Mouse (Mus musculus) thymus, postnatal 10 days (tissue): ENCODE data around the gene Ern1.
"Not testable (repeated sequence)": the region's sequence is repeated elsewhere in the genome, so short reads cannot be mapped to it uniquely, and the experiment has no call there.

Source experiments
- DNase-seq, 2 experiments: peaks; one replicate each; pipeline ENCODE4 v3.0.0; 2021; ENCODE audit warnings: low spot score in 2 of 2

The Ern1 gene

GRCm38 (mm10) chr11:106502631-106503424 lies 15.2 kb upstream of the Ern1 start:
- DNase-seq, result no peak

DNA sequence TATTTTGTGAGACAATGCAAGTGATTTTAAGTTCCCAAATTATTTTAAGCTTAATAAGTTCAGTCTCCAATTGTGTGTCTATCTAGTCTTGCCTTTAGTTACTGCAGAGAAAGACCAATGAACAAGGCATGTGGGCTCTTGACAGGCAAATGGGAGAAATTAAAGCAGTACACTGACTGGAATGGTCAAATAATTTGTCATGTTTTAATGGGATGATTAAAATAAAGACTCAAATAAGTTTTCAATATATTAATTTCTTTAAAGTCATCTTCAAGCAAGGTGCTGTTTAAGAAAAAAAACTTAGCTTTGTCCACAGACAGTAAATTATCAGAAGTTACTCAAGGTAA lies 14.5 kb upstream of the Ern1 start:
- no peak for DNase-seq

GRCm38 (mm10) chr11:106501308-106502158 lies 13.9 kb upstream of the Ern1 start:
- peak in 1 of 2 experiments; percentile 39 for DNase-seq

DNA sequence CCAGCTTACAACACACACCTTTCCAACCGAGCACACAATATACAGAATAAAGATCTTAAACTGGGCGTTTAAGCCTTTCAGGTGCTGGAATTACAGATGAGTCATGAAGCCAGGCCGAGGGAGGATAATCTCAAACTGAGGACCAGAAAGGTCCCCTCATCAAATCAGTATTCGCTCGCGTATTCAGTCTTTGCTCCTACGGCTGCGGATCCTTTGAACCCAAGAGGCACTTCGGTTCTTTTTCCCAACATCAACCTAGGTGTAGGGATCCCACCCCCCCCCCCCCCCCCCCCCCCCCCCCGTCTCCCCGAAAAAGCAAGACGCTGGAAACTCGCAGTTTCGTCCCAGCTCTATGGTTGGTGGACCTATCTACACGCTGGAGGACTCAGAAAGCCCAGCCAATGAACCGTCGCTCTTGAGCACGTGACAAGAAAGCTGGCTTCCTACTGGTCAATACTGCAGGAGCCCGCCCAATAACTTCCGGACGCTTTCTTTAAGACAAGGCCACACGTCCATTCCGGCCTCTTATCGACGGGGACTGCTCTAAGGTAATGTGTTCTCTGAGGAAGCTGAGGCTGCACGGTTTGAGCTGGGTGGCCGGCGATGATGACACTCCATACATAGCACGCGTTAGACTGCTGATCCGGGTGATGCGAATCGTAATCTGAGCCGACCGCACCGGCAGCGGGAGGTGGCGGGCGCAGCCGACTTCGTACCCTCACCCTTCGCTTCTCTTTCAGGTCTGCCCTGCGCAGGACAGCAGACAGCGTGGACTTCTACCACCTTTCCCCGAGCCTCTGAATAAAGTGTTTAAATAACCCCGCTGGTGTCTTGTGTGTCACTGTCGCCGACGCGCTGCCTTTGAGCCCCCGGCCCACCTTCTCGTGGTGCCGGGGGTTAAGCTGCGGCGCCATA lies 13.0 kb upstream of the Ern1 start:
- peak; percentile 89 to 91 for DNase-seq

DNA sequence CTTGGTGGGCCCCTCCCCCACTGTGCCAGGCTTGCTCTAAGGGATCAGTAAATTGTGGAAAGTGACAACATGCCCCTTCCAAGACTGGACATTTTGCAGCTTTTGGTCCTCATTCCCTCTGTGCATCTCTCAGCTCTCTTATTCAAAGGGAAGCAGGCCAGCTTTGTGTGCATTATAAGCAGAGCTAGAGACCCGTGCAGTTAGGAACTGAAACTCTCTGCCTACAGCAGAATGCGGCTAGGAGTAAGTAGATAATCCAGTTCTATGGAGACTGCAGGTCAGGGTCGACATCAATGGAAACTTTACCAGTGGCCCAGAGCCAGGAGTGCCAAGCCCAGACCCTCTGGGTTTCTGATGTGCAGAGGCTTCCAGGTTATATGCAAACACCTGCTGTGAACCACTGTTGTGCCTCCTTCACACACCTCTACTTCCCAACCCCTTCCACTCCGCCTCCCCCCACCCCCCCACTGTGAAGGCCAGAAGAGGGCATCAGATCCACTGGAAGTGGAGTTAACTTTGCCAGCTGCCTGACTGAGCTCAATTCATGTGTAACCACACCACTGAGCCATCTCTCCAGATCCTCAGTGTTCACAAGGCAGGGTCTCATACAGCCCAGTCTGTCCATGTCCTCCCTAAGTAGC lies 11.2 kb upstream of the Ern1 start:
- no peak for DNase-seq

DNA sequence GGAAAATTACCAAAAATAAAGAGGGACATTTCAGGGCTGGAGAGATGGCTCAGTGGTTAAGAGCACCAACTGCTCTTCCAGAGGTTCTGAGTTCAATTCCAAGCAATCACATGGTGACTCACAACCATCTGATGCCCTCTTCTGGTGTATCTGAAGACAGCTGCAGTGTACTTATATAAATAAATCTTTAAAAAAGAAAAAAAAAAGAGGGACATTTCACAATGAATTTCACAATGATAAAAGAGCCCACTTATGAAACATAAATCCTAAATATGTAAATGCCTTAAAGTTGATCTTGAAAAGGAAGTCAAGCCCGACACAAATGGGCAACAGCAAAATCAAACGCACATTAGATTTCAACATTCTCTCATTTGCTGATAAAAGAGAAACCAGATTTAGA lies 10.3 kb upstream of the Ern1 start:
- DNase-seq, result no peak

GRCm38 (mm10) chr11:106497009-106497408 lies 9.4 kb upstream of the Ern1 start:
- DNase-seq, result not testable (repeated sequence)

- DNase-seq, result no peak
These were observed 5.5 kb upstream of the Ern1 start for GRCm38 (mm10) chr11:106492984-106493669.

- peak; percentile 64 to 83 for DNase-seq
These were observed 3.7 kb upstream of the Ern1 start for GRCm38 (mm10) chr11:106491393-106491792.

DNA sequence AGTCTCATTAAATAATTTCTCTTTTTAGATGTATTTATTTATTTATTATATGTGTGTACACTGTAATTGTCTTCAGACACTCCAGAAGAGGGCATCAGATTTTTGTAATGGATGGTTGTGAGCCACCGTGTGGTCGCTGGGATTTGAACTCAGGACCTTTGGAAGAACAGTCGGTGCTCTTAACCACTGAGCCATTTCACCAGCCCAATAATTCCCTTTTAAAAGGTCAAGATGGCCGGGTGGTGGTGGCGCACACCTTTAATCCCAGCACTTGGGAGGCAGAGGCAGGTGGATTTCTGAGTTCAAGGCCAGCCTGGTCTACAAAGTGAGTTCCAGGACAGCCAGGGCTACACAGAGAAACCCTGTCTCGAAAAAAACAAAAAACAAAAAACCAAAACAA lies 2.9 kb upstream of the Ern1 start:
- not testable (repeated sequence) for DNase-seq

- DNase-seq, result no peak
These were observed 2.4 kb upstream of the Ern1 start for GRCm38 (mm10) chr11:106490057-106490456.

GRCm38 (mm10) chr11:106489036-106489693 lies 1.5 kb upstream of the Ern1 start:
- DNase-seq, result no peak

GRCm38 (mm10) chr11:106488126-106488561 lies 492 bp upstream of the Ern1 start:
- no peak for DNase-seq

DNA sequence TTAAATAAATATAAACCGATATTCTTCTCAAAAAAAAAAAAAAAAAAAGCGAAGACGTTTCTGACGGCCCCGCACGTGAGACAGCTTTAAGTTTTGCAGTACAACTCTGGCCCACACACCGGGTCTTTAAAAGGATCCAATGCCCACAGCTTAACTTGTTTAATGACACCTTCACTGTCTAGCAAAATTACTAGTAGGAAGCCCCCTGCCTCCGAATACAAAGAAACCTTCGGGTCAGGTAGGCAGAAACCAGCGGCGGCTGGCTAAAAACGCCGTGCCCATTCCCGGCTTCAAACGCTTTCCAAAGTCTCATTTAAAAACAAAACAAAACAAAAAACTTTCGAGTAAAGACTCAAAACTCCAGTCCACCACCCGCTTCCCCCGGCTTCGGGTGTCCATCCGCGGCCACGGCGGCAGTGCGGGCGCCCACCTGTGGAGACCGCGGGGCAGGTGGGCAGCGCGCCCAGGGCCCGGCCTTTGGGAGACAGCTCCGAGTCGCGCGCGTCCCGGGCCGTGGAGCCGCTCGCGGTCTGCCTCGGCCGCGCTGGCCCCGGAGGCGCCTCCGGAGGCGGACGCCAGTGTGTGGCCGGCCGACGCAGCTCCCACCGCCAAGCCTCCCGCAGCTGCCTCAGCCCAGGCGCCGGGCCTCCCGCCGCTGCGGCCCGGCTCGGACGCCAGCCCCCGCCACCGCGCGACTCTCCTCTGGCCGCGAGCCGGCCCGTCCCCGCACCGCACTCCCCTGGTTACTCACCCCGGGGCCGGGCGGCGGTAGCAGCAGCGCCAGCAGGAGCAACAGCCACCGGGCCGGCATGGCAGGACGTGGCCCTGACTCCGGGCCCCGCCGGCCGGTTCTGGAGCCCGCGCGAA lies 553 bp downstream of the Ern1 start:
- DNase-seq, result peak in 1 of 2 experiments; percentile 16

GRCm38 (mm10) chr11:106486042-106486865 lies 1.4 kb downstream of the Ern1 start:
- DNase-seq, result no peak

DNA sequence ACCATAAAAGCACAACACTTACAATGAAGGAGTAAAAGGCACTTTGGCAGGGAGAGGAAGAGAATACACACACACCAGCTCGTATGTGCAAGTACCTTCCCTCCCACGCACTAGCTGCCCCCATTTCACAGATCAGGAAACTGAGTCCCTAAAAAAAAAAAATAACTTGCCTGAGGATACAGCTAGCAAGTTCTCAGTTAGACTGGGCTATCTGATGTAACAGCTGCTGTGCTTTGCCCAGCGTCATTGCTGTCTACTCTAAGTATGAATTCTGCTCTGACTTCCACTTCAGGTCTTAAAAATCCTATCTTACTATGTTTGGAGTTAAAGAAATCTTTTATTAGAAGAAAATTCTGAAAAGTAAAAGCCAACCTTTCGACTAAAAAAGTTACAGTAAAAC lies 2.0 kb downstream of the Ern1 start:
- no peak for DNase-seq

GRCm38 (mm10) chr11:106484875-106485274 lies 2.8 kb downstream of the Ern1 start:
- DNase-seq, result no peak

GRCm38 (mm10) chr11:106482867-106483266 lies 4.8 kb downstream of the Ern1 start:
- no peak for DNase-seq
